Mouse (Mus musculus) kidney, embryonic 14.5 days (tissue): ENCODE results near the gene Kcnq1. TPM values are rescaled to one million over a fixed set of nuclear protein-coding genes. Genes with fewer than 3 reads are reported as not detected.

ENCODE experiments used
- ATAC-seq: fragments of 200-750 bp; cut with Nextera tagmentation; 2 replicates; pipeline ENCODE4 v1.8.0; 2017; ENCODE audit warnings: moderate number of reproducible peaks, mild to moderate bottlenecking, moderate TSS enrichment, moderate library complexity; ENCODE audit not compliant: low FRiP score, low TSS enrichment
- H3K27ac ChIP-seq: fragments of 300-500 bp; sonication (generic); 2 replicates; pipeline ENCODE4 v1.5.1; 2014; ENCODE audit warnings: low read depth, mild to moderate bottlenecking, low read length, moderate library complexity, mixed read lengths
- H3K27me3 ChIP-seq: fragments of 300-500 bp; sonication (generic); 2 replicates; pipeline ENCODE4 v1.6.1; 2014; ENCODE audit warnings: mild to moderate bottlenecking, low read length; ENCODE audit not compliant: control insufficient read depth, insufficient read depth
- H3K36me3 ChIP-seq: fragments of 300-500 bp; sonication (generic); 2 replicates; pipeline ENCODE4 v1.6.1; 2014; ENCODE audit warnings: low read length, mixed read lengths; ENCODE audit not compliant: control insufficient read depth, insufficient read depth
- H3K4me1 ChIP-seq: fragments of 300-500 bp; sonication (generic); 2 replicates; pipeline ENCODE4 v1.6.1; 2014; ENCODE audit warnings: low read length, mixed read lengths; ENCODE audit not compliant: control insufficient read depth, insufficient read depth
- H3K4me2 ChIP-seq: fragments of 300-500 bp; sonication (generic); replicated peaks from 2 replicates; pipeline ENCODE4 v1.6.1; 2014; ENCODE audit warnings: low read depth, mild to moderate bottlenecking, low read length
- H3K4me3 ChIP-seq: fragments of 300-500 bp; sonication (generic); 2 replicates; pipeline ENCODE4 v1.5.1; 2014; ENCODE audit warnings: mild to moderate bottlenecking, low read length
- H3K9ac ChIP-seq: fragments of 300-500 bp; sonication (generic); 2 replicates; pipeline ENCODE4 v1.6.1; 2014; ENCODE audit warnings: low read depth, mild to moderate bottlenecking, low read length, moderate library complexity
- H3K9me3 ChIP-seq: fragments of 300-500 bp; sonication (generic); 2 replicates; pipeline ENCODE4 v1.6.1; 2016; ENCODE audit warnings: low read length; ENCODE audit not compliant: control insufficient read depth
- WGBS: fragments of 180-500 bp; shearing (Covaris S2); extraction: QIAGEN DNeasy Blood & Tissue Kit; methylation state at CpG from one replicate; pipeline ENCODE4 v1.1.7; 2014; 5-methylcytosine and 5-hydroxymethylcytosine counted together
- polyA plus RNA-seq: library from polyadenylated mRNA; unstranded; fragments of >200 nt; fragmentation: Nextera tagmentation; extraction: Ambion mirVana; gene quantifications from 2 replicates; pipeline ENCODE4 v1.2.1, GENCODE M21; 2014

Kcnq1 gene
- polyA plus RNA-seq, 1 experiment from 2014 or later = 5.4 TPM

GRCm38 (mm10) chr7:143428814-143429499 lies 322.8 kb downstream of the Kcnq1 start:
- no peak overlapping the region for H3K4me2 ChIP-seq
- H3K4me3 ChIP-seq = no peak overlapping the region
- H3K27ac ChIP-seq = no peak overlapping the region
- peaks cover 4% of the 10 kb centered on the region; the same call in 1 of the 2 replicates for H3K4me1 ChIP-seq
- no peaks in the 10 kb centered on the region for H3K27me3 ChIP-seq
- H3K9me3 ChIP-seq = no peaks in the 10 kb centered on the region
- no peaks in the 10 kb centered on the region for H3K36me3 ChIP-seq
- no peak overlapping the region for H3K9ac ChIP-seq
- 56% methylated on average over 2 of the region's 2 CpGs for WGBS
- ATAC-seq = no peak

- no peaks in the 10 kb centered on the region for H3K27me3 ChIP-seq
- peaks cover 7% of the 10 kb centered on the region; the same call in 1 of the 2 replicates for H3K4me1 ChIP-seq
- H3K27ac ChIP-seq = no peak overlapping the region
- WGBS = 86% methylated on average over 1 of the region's 1 CpGs
- H3K4me2 ChIP-seq = no peak overlapping the region
- no peak for ATAC-seq
- H3K9ac ChIP-seq = no peak overlapping the region
- H3K9me3 ChIP-seq = no peaks in the 10 kb centered on the region
- no peaks in the 10 kb centered on the region for H3K36me3 ChIP-seq
- H3K4me3 ChIP-seq = no peak overlapping the region
Observed at GRCm38 (mm10) chr7:143432631-143433030, 326.5 kb downstream of the Kcnq1 start.

GRCm38 (mm10) chr7:143433331-143433730 lies 327.2 kb downstream of the Kcnq1 start:
- no peak overlapping the region for H3K4me2 ChIP-seq
- H3K36me3 ChIP-seq = no peaks in the 10 kb centered on the region
- H3K27ac ChIP-seq = no peak overlapping the region
- H3K9me3 ChIP-seq = no peaks in the 10 kb centered on the region
- ATAC-seq = no peak
- WGBS = 50% methylated on average over 7 of the region's 7 CpGs
- no peaks in the 10 kb centered on the region for H3K27me3 ChIP-seq
- H3K4me1 ChIP-seq = peaks cover 9% of the 10 kb centered on the region; the same call in 1 of the 2 replicates
- no peak overlapping the region for H3K4me3 ChIP-seq
- no peak overlapping the region for H3K9ac ChIP-seq

- ATAC-seq = peak; percentile 51
- Histone ChIP-seq H3K9ac (peak overlapping the region; percentile 77), H3K27me3 (no peaks in the 10 kb centered on the region), H3K9me3 (no peaks in the 10 kb centered on the region), H3K4me2 (peak overlapping the region; percentile 97), H3K4me3 (peak overlapping the region; percentile 49), H3K27ac (no peak overlapping the region), H3K36me3 (no peaks in the 10 kb centered on the region), H3K4me1 (peaks cover 10% of the 10 kb centered on the region)
- 20% methylated on average over 17 of the region's 18 CpGs for WGBS
Observed at GRCm38 (mm10) chr7:143437231-143437893, 331.2 kb downstream of the Kcnq1 start.

- no peaks in the 10 kb centered on the region for H3K36me3 ChIP-seq
- H3K9me3 ChIP-seq = no peaks in the 10 kb centered on the region
- peak overlapping the region; percentile 97 for H3K4me2 ChIP-seq
- peak overlapping the region; percentile 77 for H3K9ac ChIP-seq
- no peak overlapping the region for H3K27ac ChIP-seq
- H3K4me1 ChIP-seq = peaks cover 10% of the 10 kb centered on the region
- H3K4me3 ChIP-seq = peak overlapping the region; percentile 49
- ATAC-seq = peak; percentile 66
- WGBS = 1% methylated on average over 50 of the region's 63 CpGs
- H3K27me3 ChIP-seq = peaks cover 4% of the 10 kb centered on the region; the same call in 1 of the 2 replicates
Observed at GRCm38 (mm10) chr7:143437894-143438581, 331.9 kb downstream of the Kcnq1 start.

- ATAC-seq = no peak
- H3K9ac ChIP-seq = no peak overlapping the region
- no peak overlapping the region for H3K27ac ChIP-seq
- peaks cover 10% of the 10 kb centered on the region for H3K4me1 ChIP-seq
- no peaks in the 10 kb centered on the region for H3K36me3 ChIP-seq
- H3K4me2 ChIP-seq = no peak overlapping the region
- H3K9me3 ChIP-seq = no peaks in the 10 kb centered on the region
- H3K27me3 ChIP-seq = peaks cover 9% of the 10 kb centered on the region; the same call in 1 of the 2 replicates
- H3K4me3 ChIP-seq = no peak overlapping the region
- 64% methylated on average over 1 of the region's 1 CpGs for WGBS
Observed at GRCm38 (mm10) chr7:143438965-143439364, 332.8 kb downstream of the Kcnq1 start.

GRCm38 (mm10) chr7:143444580-143444954 lies 338.4 kb downstream of the Kcnq1 start:
- Histone ChIP-seq H3K27ac (no peak overlapping the region), H3K4me1 (peaks cover 10% of the 10 kb centered on the region), H3K9ac (no peak overlapping the region), H3K36me3 (no peaks in the 10 kb centered on the region), H3K4me3 (peak overlapping the region; percentile 37), H3K4me2 (peak overlapping the region; percentile 65; the same call in 1 of the 2 replicates), H3K9me3 (no peaks in the 10 kb centered on the region), H3K27me3 (peaks cover 17% of the 10 kb centered on the region)
- no peak for ATAC-seq
- WGBS = 30% methylated on average over 8 of the region's 8 CpGs

GRCm38 (mm10) chr7:143444955-143445648 lies 338.9 kb downstream of the Kcnq1 start:
- H3K36me3 ChIP-seq = no peaks in the 10 kb centered on the region
- no peak overlapping the region for H3K27ac ChIP-seq
- peaks cover 10% of the 10 kb centered on the region for H3K4me1 ChIP-seq
- H3K4me2 ChIP-seq = peak overlapping the region; percentile 65
- ATAC-seq = peak; percentile 29; the same call in 1 of the 2 replicates
- H3K4me3 ChIP-seq = peak overlapping the region; percentile 37
- peak overlapping the region; percentile 56 for H3K9ac ChIP-seq
- no peaks in the 10 kb centered on the region for H3K9me3 ChIP-seq
- peaks cover 17% of the 10 kb centered on the region for H3K27me3 ChIP-seq
- WGBS = 2% methylated on average over 53 of the region's 55 CpGs
